Mouse (Mus musculus): ENCODE results near the gene Hdac9. TPM values are rescaled to one million over a fixed set of nuclear protein-coding genes. Genes with fewer than 3 reads are reported as not detected.

The Hdac9 gene
- total and polyA plus RNA-seq, 3 experiments, result 0.55 to 1.4 TPM; not detected in 1

- Histone ChIP-seq H3K9me3 (replicated peaks) (peaks cover 13% of the 10 kb centered on the region), H3K4me1 (ENCODE audit: insufficient read depth, low read depth, low read length) (no peaks in the 10 kb centered on the region), H3K4me3 (ENCODE audit: low read depth, low read length) (no peak overlapping the region), H3K27me3 (ENCODE audit: insufficient read depth, low read length) (no peaks in the 10 kb centered on the region), H3K36me3 (replicated peaks) (no peaks in the 10 kb centered on the region)
- TF ChIP-seq TAL1 (conservative IDR thresholded peaks at IDR 0.05; ENCODE audit: low read depth, low read length) (no peak), GATA2 (IDR thresholded peaks at IDR 0.05; ENCODE audit: borderline replicate concordance, low read depth, low read length) (no peak), GATA1 (IDR thresholded peaks at IDR 0.05; ENCODE audit: borderline replicate concordance, low read length) (no peak), POLR2AphosphoS5 (IDR thresholded peaks at IDR 0.05; ENCODE audit: insufficient replicate concordance, low read depth, low read length) (no peak), CTCF (IDR thresholded peaks at IDR 0.05; ENCODE audit: low read depth, low read length) (no peak)
- no peak for DNase-seq (ENCODE audit: low spot score)
- no peak for ATAC-seq (ENCODE audit: extremely low read depth, insufficient number of reproducible peaks, low FRiP score, poor library complexity, severe bottlenecking)
Observed at GRCm38 (mm10) chr12:34683375-34683774, 233.5 kb downstream of the Hdac9 start.

GRCm38 (mm10) chr12:34682657-34683056 is 234.2 kb downstream of the Hdac9 start:
- peaks cover 8% of the 10 kb centered on the region; the same call in 1 of the 2 replicates for H3K9me3 ChIP-seq (replicated peaks)
- DNase-seq (ENCODE audit: low spot score) (no peak), ATAC-seq (ENCODE audit: extremely low read depth, insufficient number of reproducible peaks, low FRiP score, poor library complexity, severe bottlenecking) (no peak)
- no peak overlapping the region for H3K4me3 ChIP-seq (ENCODE audit: low read depth, low read length)
- no peaks in the 10 kb centered on the region for H3K4me1 ChIP-seq (ENCODE audit: insufficient read depth, low read depth, low read length)
- no peaks in the 10 kb centered on the region for H3K27me3 ChIP-seq (ENCODE audit: insufficient read depth, low read length)
- no peaks in the 10 kb centered on the region for H3K36me3 ChIP-seq (replicated peaks)
- TF ChIP-seq POLR2AphosphoS5 (IDR thresholded peaks at IDR 0.05; ENCODE audit: insufficient replicate concordance, low read depth, low read length) (no peak), GATA2 (IDR thresholded peaks at IDR 0.05; ENCODE audit: borderline replicate concordance, low read depth, low read length) (no peak)

- Histone ChIP-seq H3K27me3 (ENCODE audit: insufficient read depth, low read length) (no peaks in the 10 kb centered on the region), H3K36me3 (replicated peaks) (no peaks in the 10 kb centered on the region), H3K9me3 (replicated peaks) (peaks cover 8% of the 10 kb centered on the region; the same call in 1 of the 2 replicates), H3K4me1 (ENCODE audit: insufficient read depth, low read depth, low read length) (no peaks in the 10 kb centered on the region), H3K4me3 (ENCODE audit: low read depth, low read length) (no peak overlapping the region)
- TF ChIP-seq GATA2 (IDR thresholded peaks at IDR 0.05; ENCODE audit: borderline replicate concordance, low read depth, low read length) (no peak), CTCF (IDR thresholded peaks at IDR 0.05; ENCODE audit: low read depth, low read length) (no peak), GATA1 (IDR thresholded peaks at IDR 0.05; ENCODE audit: borderline replicate concordance, low read length) (no peak), POLR2AphosphoS5 (IDR thresholded peaks at IDR 0.05; ENCODE audit: insufficient replicate concordance, low read depth, low read length) (no peak), TAL1 (conservative IDR thresholded peaks at IDR 0.05; ENCODE audit: low read depth, low read length) (no peak)
- ATAC-seq (ENCODE audit: extremely low read depth, insufficient number of reproducible peaks, low FRiP score, poor library complexity, severe bottlenecking), result no peak
- no peak for DNase-seq (ENCODE audit: low spot score)
Observed at GRCm38 (mm10) chr12:34680576-34680975, 236.3 kb downstream of the Hdac9 start.

- DNase-seq (ENCODE audit: low spot score) (no peak), ATAC-seq (ENCODE audit: extremely low read depth, insufficient number of reproducible peaks, low FRiP score, poor library complexity, severe bottlenecking) (no peak)
- TF ChIP-seq CTCF (IDR thresholded peaks at IDR 0.05; ENCODE audit: low read depth, low read length) (no peak), GATA1 (IDR thresholded peaks at IDR 0.05; ENCODE audit: borderline replicate concordance, low read length) (no peak), TAL1 (conservative IDR thresholded peaks at IDR 0.05; ENCODE audit: low read depth, low read length) (no peak), GATA2 (IDR thresholded peaks at IDR 0.05; ENCODE audit: borderline replicate concordance, low read depth, low read length) (no peak), POLR2AphosphoS5 (IDR thresholded peaks at IDR 0.05; ENCODE audit: insufficient replicate concordance, low read depth, low read length) (no peak)
- Histone ChIP-seq H3K9me3 (replicated peaks) (peaks cover 6% of the 10 kb centered on the region; the same call in 1 of the 2 replicates), H3K4me1 (ENCODE audit: insufficient read depth, low read depth, low read length) (no peaks in the 10 kb centered on the region), H3K36me3 (replicated peaks) (no peaks in the 10 kb centered on the region), H3K27me3 (ENCODE audit: insufficient read depth, low read length) (no peaks in the 10 kb centered on the region), H3K4me3 (ENCODE audit: low read depth, low read length) (no peak overlapping the region)
Observed at GRCm38 (mm10) chr12:34677110-34677509, 239.8 kb downstream of the Hdac9 start.

GRCm38 (mm10) chr12:34674235-34674634 is 242.7 kb downstream of the Hdac9 start:
- DNase-seq (ENCODE audit: low spot score), result no peak
- no peak for ATAC-seq (ENCODE audit: extremely low read depth, insufficient number of reproducible peaks, low FRiP score, poor library complexity, severe bottlenecking)
- Histone ChIP-seq H3K36me3 (replicated peaks) (no peaks in the 10 kb centered on the region), H3K9me3 (replicated peaks) (peaks cover 4% of the 10 kb centered on the region; the same call in 1 of the 2 replicates), H3K4me3 (ENCODE audit: low read depth, low read length) (no peak overlapping the region), H3K27me3 (ENCODE audit: insufficient read depth, low read length) (no peaks in the 10 kb centered on the region), H3K4me1 (ENCODE audit: insufficient read depth, low read depth, low read length) (no peaks in the 10 kb centered on the region)
- TF ChIP-seq CTCF (IDR thresholded peaks at IDR 0.05; ENCODE audit: low read depth, low read length), result no peak
- TF ChIP-seq POLR2AphosphoS5 (IDR thresholded peaks at IDR 0.05; ENCODE audit: insufficient replicate concordance, low read depth, low read length), result no peak
- no peak for TF ChIP-seq TAL1 (conservative IDR thresholded peaks at IDR 0.05; ENCODE audit: low read depth, low read length)
- no peak for TF ChIP-seq GATA2 (IDR thresholded peaks at IDR 0.05; ENCODE audit: borderline replicate concordance, low read depth, low read length)
- no peak for TF ChIP-seq GATA1 (IDR thresholded peaks at IDR 0.05; ENCODE audit: borderline replicate concordance, low read length)

GRCm38 (mm10) chr12:34673539-34673938 is 243.4 kb downstream of the Hdac9 start:
- no peaks in the 10 kb centered on the region for H3K27me3 ChIP-seq (ENCODE audit: insufficient read depth, low read length)
- no peaks in the 10 kb centered on the region for H3K36me3 ChIP-seq (replicated peaks)
- H3K4me1 ChIP-seq (ENCODE audit: insufficient read depth, low read depth, low read length), result no peaks in the 10 kb centered on the region
- no peak for TF ChIP-seq CTCF (IDR thresholded peaks at IDR 0.05; ENCODE audit: low read depth, low read length)
- TF ChIP-seq GATA1 (IDR thresholded peaks at IDR 0.05; ENCODE audit: borderline replicate concordance, low read length), result no peak
- TF ChIP-seq GATA2 (IDR thresholded peaks at IDR 0.05; ENCODE audit: borderline replicate concordance, low read depth, low read length), result no peak
- TF ChIP-seq POLR2AphosphoS5 (IDR thresholded peaks at IDR 0.05; ENCODE audit: insufficient replicate concordance, low read depth, low read length), result no peak
- no peak for TF ChIP-seq TAL1 (conservative IDR thresholded peaks at IDR 0.05; ENCODE audit: low read depth, low read length)
- H3K4me3 ChIP-seq (ENCODE audit: low read depth, low read length), result no peak overlapping the region
- peaks cover 4% of the 10 kb centered on the region; the same call in 1 of the 2 replicates for H3K9me3 ChIP-seq (replicated peaks)
- DNase-seq (ENCODE audit: low spot score) (no peak), ATAC-seq (ENCODE audit: extremely low read depth, insufficient number of reproducible peaks, low FRiP score, poor library complexity, severe bottlenecking) (no peak)
